Mouse (Mus musculus): Measurements from ENCODE around the gene Spred3.

Gene Spred3

GRCm38 (mm10) chr7:29124970-29125369, 45.2 kb downstream of the Spred3 start, which contains the start of gene Ryr1:
Gene Ryr1, minus strand, starts transcription at chr7:29125179.
- DNase-seq = peak; percentile 82

- no peak for DNase-seq
These were observed 46.5 kb downstream of the Spred3 start for GRCm38 (mm10) chr7:29123531-29124358.

- DNase-seq = no peak
These were observed 47.4 kb downstream of the Spred3 start for GRCm38 (mm10) chr7:29122821-29123220.

- DNase-seq = no peak
These were observed 50.7 kb downstream of the Spred3 start for GRCm38 (mm10) chr7:29119526-29119925.

GRCm38 (mm10) chr7:29118142-29118851, 51.9 kb downstream of the Spred3 start:
- peak; percentile 13 for DNase-seq

GRCm38 (mm10) chr7:29108992-29109955, 60.9 kb downstream of the Spred3 start:
- peak; percentile 37 for DNase-seq

Measured in retina, postnatal 1 day (tissue).